Mouse (Mus musculus) cerebellum, postnatal 10 days (tissue): ENCODE measurements at regions not wholly inside any gene's neighbourhood (a gene's known extent, or its start where the extent isn't known, plus 50 kb on each side); places are given as distances from the start of the nearest gene placed in this dataset.
A peak's percentile ranks its signal among the peaks of the same experiment; 100 is the strongest.

ENCODE experiments used
- DNase-seq, 2 experiments: peaks; one replicate each; pipeline ENCODE4 v3.0.0; 2021; ENCODE audit warnings: mixed read lengths in 2 of 2

DNA sequence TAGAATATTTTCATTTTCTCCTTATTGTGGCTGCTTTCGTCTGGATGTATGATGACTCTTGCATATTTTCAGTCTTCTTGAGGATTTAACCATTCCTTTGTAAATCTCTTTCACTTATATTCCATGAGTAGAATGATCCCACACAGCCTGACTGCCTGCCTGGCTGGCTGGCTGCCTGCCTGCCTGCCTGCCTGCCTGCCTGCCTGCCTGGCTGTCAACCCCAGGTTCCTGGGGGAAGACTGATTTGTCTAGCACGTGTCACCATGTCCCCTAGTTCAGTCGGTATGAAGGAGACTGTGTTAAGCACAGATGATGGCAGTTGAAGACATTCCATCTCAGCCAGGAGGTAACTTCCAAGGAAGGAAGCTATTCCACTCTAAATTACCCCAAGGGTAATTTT lies 370.8 kb downstream of the Nkx6-1 start:
- peak; percentile 21 to 45 for DNase-seq

DNA sequence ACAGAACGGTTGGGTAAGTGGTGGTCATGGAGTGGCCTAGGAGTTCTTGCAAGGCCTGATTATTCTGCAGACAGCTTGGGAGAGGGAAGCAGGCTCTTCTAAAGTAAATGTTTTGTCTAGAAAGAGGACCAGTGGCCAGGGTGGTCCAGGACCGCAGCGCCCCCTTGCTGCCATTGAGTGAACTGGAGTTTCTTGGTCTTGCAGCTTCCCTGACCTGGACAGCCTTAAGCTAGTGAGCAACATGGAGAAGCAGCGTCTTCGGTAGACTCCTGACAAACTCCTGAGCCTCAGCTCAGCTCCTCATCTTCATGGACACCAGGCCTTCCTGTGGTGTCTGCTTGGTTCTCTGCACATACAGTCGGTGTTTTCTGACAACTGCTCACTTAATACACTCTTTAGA lies 376.4 kb downstream of the Nkx6-1 start:
- DNase-seq = peak; percentile 46 to 48

DNA sequence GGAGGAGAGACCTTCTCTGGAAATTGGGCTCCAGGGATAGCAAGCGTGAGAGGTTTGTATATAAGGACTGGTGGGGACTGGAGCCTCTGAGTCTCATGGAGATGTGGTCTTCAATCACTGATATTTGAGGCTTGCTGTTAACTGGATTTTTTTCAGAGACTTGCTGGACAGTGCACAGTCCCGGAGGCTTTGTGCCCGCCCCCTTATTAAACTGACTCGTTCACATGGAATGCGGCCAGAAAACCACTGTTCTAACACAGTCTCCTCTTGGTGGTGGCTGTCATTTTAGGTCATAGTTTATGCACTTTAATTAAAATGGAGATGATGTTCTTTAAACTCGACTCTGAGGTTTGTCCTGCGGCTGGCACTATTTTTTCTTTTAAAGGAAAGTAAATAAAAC lies 378.9 kb downstream of the Nkx6-1 start:
- DNase-seq = peak in 1 of 2 experiments; percentile 28

DNA sequence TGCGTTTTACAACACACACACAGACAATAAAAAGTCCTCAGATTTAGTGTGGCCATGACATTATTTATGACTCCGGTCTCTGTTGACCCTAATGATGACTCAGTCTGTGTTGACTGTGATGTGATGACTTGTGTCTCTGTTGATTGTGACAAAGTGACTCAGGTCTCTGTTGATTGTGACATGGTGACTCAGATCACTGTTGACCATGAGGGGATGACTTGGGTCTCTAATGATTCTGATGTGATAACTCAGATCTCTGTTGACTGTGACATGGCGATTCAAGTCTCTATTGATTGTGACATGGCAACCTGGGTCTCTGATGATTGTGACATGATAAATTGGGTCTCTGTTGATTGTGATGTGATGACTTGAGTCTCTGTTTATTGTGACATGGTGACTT lies 405.0 kb downstream of the Gpat3 start:
- DNase-seq = no peak

DNA sequence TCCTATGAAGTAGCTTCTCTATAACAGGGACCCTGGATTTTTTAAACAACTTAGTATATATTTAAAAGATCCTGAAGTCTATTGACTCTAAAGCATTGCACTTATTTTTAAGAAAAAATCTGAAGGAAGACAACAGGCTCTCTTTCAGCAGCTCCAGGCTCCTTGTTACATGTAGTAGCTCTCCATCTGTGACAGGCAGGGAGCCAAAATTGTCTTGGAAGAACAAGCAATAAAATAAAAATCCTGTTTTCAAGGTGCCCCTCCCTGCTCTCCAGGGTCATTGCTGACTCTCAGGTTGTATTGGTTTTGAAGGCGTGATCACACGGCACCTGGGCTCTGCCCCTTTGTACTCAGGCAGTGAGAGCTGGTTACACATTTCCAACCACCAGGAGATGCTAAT lies 397.1 kb downstream of the Gpat3 start:
- peak; percentile 66 to 67 for DNase-seq

DNA sequence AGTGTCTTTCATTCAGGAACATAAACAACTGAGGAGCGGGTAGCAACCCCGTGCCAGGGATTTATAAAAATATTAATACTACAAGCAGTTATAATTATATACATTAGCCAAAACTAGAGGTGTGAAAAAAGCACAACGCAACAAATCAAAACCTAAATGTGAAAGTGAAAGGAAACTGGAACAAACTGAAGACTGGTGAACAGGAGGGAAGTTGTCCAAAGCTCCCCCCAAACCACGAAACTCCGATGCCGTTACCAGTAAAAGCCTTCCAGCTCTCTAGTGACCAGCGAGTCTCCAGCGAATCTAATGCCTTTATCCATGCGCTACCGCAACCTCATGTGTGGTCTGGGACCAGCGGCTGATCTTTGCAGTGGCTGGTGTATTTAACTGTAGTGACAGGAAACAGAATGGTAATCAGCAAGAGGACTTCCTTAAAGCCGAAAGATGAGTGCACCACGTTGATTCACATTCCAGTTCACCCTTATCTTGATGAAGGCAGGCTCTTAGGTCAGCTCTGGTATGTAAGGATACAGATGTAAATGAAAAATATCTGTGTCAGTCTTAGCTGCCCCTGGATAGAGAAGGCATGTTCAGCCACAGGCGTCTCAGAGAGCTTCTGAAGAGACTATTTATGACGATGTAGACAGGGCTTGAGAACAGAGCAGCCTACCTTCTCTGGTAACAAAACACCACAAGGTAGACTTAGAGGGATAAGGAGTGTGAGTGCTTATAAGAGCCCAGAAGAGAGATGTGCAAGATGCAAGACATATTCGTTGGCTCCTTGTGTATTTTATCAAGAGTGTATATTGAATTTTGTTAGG lies 394.0 kb downstream of the Gpat3 start:
- no peak for DNase-seq

DNA sequence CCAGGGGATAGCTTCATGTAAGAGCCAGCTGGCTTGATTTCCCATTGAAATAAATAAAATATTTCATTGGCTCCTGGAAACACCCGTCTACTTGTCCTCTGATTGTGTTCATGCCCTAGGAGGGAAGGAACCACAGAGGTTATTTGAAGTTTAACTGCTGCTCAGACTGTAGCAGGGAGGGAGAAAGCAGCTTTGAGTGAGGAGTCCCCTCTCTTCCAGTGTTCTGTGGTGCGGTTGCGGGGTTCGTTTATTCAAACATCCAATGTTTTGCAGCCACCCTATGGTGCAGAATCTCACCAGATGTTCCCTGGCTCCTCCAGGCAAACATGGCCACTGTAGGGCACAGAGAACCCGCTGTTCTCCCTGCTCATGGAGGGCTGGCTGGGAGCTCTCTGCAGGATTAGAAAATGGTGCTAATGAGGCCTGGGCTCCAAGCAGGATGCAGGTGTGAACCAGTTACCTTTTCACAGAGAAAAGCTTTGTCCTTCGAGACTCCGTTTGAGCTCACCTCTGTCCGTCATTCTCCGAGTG lies 390.7 kb downstream of the Gpat3 start:
- DNase-seq = no peak

DNA sequence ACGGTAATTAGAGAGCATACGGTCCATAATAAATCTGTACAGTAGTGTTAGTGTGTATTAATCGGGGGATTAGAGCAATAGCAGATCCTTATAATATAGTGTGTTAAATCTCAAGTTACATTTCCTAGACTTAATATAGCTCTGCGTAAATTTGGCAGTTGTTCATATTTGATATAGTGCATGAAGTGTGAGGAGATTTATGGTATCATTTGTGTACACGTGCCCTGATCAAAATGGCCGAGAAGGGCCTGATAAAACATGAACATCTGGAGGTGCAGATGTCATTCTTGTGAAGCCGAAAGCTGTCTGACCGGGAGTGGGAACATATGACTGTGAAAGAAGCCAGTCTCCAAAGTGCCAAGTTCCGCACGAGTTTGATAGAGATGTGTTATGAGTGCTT lies 376.9 kb downstream of the Gpat3 start:
- no peak for DNase-seq

DNA sequence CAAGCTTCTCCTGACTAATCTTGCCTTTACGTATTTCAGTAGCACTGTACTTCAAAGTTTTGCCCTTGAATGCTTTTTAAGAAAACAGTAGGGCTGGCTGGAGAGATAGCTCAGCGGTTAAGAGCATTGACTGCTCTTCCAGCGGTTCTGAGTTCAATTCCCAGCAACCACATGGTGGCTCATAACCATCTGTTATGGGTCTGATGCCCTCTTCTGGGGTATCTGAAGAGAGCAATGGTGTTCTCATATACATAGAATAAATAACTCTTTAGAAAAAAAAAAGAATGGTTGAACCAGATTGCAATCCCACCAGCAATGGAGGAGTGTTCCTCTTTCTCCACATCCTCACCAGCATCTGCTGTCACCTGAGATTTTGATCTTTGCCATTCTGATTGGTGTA lies 372.6 kb downstream of the Gpat3 start:
- DNase-seq = no peak

DNA sequence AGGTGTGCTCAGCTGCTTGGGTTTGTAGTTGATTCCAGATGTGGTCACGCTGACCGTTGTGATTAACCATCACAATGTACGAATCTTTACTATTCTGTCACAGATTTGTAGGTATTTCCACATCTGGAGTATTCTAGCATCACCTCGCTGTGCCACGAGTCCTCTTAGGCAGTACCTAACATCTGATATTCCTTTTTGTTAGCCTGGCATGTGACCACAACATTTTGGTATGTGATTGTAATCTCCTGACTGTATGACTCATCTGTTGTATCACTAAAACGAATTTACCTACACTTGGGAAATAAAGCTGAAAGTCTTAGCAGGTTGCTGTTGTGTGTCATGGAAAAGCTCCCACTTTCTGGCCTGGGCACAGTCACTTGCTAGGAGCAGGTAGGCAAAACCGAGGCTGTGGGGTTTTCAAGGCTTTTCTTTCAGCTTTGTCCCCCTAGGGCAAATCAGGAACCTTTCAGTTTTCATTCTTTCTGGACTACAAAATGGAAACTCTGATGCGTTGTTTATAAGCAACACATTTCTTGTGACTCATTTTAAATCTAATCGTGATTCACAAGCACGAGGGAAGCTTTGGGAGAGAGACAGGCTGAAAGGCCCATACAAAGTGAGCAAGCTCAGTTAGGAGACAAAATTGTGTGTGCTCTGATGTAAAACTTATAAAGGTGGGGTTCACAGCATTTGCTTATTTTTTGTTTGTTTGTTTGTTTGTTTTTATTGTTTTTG lies 371.5 kb downstream of the Gpat3 start:
- no peak for DNase-seq

DNA sequence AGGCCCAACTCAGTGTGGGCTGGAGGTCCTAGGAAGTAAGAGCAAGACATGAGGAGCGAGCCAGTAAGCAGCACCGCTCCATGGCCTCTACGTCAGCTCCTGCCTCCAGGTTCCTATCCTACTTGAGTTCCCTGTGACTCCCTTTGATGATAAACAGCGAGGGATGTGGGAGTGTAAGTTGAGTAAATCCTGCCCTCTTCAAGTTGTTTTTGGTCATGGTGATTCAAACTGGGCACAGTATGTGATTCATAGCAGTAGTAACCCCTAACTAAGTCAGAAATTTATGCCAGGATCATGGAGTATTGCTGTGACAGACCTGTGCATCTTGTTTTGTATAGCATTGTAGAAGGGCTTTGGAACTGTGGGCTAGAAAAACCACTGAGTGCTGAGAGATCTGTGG lies 366.5 kb downstream of the Gpat3 start:
- DNase-seq = no peak

DNA sequence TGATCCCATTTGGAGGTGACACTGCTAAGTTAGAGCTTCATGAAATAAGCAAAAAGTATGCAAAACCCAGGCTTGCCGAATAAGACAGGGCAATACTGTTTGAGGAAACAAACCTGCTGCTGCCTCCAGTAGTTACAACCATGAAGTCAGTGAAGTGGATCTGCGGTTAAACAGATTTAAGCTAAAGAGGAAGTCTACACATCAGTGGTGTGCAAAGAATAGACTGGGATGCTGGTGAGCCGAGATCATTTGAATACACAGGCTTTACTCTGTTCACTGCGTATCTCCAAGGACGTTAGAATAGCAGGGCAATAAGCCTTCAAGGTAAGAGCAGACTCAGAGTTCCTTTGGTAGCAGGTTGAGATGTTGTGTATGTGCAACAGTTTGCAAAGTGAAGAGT lies 362.6 kb downstream of the Gpat3 start:
- no peak for DNase-seq

DNA sequence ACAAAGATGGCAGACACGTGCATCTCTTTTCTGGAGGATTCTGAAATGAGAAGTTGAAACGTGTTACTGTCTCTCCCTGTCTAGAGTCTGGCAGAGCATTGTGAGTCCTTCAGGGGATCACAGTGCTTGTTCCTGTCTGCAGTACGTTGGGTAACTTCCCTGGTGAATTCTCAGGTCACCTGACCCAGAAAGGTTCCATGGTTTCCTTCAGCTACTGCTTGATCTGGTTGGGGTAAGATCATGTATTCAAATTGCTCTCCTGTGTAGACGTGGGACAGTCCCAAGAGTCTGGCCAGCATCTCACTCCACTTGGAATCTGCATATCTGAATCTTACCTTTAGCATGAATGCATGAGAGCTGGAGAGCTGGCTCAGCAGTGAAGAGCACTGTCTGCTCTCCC lies 350.0 kb downstream of the Gpat3 start:
- DNase-seq = no peak

DNA sequence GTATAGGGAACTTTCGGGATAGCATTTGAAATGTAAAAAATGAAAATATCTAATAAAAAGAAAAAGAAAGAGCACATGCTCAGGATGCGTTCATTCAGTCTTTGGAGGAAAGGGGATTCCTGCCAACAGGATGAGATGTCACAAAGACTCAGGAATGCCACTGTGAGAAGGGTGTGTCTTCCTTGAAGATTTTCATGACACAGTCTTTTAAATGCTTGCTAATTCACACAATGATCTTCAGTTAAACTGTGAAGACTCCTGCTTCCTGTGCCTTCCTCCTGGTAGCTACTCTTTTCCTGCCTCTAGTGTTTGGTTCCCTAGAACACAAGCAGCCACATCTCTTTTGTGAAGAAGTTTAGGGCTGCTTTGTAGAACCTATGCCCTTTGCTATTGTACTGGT lies 345.5 kb downstream of the Gpat3 start:
- no peak for DNase-seq

DNA sequence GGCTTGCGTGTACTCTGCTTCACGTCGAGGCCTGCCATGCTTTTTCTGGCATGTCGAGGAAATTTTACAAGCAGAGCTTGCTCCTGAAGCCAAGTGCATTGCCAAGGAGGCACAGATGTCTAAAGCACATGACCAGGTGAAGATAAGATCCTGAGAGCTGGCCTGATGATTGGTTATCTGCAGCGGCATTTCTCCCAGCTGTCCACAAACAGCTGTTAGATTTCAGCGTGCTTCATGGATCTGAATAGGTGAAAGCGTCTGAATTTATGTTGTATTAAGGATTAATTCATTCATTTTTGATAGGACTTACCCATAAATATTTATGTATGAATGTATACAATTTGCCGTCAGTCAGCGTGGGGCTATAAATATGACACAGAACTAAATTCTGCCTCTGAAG lies 327.7 kb downstream of the Gpat3 start:
- DNase-seq = no peak

DNA sequence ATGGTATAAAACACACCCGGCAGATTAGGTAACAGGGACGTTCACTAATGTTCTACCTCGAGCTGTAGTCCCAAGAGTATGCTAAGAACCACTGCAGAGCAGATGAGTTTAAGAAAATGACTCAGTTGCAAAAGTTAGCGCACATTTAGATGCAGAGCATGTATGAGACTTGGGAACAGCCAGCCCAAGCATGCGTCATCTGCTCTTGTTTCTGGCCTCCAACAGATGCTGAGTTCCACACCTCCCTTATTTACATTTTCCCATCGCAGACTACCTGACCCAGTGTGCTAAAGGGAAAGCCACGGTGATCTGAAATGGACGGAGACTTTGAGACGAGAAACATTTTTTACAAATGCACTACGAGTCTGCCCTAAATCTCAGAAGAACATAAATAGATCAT lies 327.3 kb downstream of the Gpat3 start:
- no peak for DNase-seq

DNA sequence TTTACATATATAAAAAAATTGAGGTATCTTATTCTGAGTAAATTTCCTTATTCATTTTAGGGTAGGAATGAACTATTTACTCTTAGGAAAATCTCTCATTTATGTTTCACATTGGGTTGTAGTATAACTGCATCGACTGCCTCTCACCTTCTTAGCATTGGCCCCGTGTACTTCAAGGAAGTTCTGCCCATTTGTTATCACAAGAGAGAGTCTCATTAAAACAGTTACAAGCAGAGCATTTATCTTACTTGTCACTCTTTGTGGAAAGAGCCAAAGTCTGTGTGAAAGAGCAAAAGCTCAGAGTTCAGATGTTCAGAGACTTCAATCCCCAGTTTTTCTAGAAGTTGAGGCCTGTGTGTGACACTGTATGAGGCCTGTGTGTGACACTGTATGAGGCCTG lies 323.6 kb downstream of the Gpat3 start:
- DNase-seq = no peak

DNA sequence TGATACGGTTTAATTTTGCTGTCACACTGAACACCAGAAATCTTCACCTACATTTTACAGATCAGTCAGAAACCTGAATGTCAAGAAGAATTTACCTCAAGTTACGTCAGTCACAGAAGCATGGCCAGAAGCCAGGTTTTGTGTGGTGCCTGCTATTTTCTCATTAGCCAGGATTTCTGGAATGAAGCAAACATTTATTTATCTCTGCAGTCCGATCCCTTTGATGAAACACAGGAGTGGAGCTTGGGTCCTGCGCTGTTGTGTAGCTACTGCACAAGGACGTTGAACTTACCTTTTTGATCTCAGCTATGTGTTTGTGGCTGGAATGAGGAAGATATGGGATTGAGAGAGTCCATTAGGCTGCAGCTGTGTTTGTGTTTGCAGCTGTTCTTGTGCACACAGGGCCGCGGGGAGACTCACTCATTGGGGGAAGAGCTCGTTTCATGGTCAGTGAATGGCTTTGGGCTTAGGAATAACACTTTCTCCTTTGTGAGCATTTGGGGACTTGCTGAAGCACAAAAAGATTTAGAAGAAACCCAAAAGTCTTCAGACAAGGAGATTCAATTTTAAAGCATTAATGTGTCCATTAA lies 318.2 kb downstream of the Gpat3 start:
- peak in 1 of 2 experiments; percentile 22 for DNase-seq

DNA sequence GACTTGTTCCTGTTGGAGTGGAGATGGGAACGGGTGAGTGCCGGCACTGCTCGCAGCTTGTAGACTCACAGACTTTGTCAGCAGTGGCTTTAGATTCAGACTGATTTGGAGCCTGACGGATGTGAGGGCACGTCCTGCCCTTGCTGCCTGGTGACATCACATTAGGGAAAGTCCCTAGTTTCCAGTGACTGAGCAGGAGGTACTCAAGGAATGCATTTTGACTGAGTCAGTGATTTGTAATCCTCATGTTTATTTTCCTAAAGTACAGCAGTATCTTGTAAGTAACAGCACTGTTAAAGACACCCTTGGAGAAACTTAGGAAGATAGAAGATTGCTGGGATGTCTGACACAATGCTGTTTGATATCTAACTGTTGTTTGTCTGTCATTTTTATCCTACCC lies 317.6 kb downstream of the Gpat3 start:
- DNase-seq = no peak

DNA sequence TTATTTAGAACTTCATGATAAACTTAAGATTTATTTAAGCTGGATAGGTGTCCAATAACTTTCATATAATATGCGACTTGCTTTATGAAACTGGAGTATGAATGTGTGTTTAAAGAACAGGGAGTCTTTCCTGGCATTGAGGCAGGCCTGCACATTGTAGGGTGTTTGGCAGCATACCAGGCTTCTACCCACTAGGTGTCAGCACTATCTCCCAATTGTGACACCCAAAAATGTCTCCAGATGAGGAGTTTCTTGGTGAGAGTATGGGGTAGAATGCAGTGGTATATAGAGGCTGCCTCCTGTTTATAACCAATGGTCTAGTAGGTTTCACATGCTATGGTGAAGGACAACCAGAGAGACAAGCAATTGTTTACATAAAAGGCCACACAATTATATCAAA lies 311.9 kb downstream of the Gpat3 start:
- DNase-seq = no peak

DNA sequence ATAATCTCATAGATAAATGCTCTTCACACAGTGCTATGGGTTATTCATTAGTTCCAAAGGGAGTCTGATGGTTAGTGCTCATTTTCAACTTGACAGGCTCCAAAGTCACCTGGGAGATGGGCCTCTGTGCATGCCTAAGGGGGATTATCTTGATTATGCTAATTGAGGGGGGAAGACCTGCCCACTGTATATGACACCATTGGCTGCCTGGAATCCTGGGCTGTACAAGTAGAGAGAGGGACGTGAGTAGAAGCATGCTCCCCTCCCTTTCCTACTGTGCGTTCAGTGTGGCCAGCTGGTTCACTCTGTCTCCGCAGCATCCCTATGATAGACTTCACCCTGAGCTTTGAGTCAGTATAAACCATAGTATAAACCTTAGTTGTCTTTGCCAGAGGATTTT lies 300.8 kb downstream of the Gpat3 start:
- no peak for DNase-seq

DNA sequence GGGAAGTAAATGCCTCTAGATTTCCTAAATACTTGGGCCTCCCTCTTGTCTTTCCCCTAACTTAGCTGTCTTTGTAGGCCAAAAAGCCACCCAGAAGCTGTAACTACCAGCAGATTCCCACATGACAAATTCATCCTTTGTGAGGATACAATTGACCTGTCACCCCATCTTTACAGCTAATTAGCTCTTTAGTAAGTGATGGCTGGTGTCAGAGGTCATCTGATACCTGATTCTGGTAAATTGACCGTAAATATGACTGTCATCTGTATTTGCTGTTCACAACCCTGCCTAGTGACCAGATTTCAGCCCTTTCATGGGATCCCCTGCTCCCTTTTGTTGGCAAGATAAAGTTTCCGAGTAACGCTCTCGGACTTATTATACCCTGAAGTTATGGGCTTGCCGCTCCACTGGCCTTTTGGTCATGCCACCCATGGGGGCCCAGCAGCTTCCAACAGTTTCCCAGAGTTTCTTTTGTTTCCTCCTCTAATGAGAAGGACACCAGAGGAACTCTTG lies 279.5 kb downstream of the Gpat3 start:
- no peak for DNase-seq

DNA sequence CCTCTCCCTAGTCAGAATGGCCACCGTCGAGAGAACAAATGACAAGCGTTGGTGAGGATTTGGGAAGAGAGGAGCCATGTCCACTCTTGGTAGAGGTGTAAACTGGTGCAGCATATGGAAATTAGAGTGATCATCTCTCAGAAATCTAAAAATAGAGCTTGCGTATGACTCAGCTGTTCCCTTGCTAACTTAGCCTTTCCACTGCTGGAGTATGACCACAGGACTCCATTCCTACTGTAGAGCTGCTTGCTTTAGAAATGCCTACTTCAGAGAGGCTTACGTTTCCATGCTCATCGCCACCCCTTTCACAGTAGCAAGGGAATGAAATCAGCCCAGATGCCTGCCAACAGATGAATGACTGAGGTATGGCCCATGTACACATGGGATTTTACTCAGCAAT lies 277.4 kb downstream of the Gpat3 start:
- DNase-seq = no peak
